Mouse (Mus musculus): Measurements from ENCODE around the gene Dgkz.
A peak's percentile ranks its signal among the peaks of the same experiment; 100 is the strongest.

The Dgkz gene

GRCm38 (mm10) chr2:91916346-91916977 lies 59.2 kb downstream of the Dgkz start:
- no peak for DNase-seq

GRCm38 (mm10) chr2:91913328-91914110 lies 62.1 kb downstream of the Dgkz start:
- DNase-seq = no peak

GRCm38 (mm10) chr2:91912616-91913015 lies 63.0 kb downstream of the Dgkz start:
- DNase-seq = no peak

GRCm38 (mm10) chr2:91906141-91906540 lies 69.5 kb downstream of the Dgkz start:
- DNase-seq = no peak

GRCm38 (mm10) chr2:91904618-91905307 lies 70.9 kb downstream of the Dgkz start:
- DNase-seq = peak; percentile 55 to 63

- DNase-seq = no peak
Observed at GRCm38 (mm10) chr2:91903171-91903925, 72.3 kb downstream of the Dgkz start.

GRCm38 (mm10) chr2:91902336-91902735 lies 73.3 kb downstream of the Dgkz start:
- DNase-seq = peak; percentile 62 to 81

GRCm38 (mm10) chr2:91900431-91900830 lies 75.2 kb downstream of the Dgkz start:
- no peak for DNase-seq

- DNase-seq = no peak
Observed at GRCm38 (mm10) chr2:91899141-91899540, 76.5 kb downstream of the Dgkz start.

- DNase-seq = no peak
Observed at GRCm38 (mm10) chr2:91897968-91898367, 77.7 kb downstream of the Dgkz start.

GRCm38 (mm10) chr2:91895401-91895800 lies 80.3 kb downstream of the Dgkz start:
- no peak for DNase-seq

- DNase-seq = no peak
Observed at GRCm38 (mm10) chr2:91894716-91895115, 80.9 kb downstream of the Dgkz start.

- DNase-seq = no peak
Observed at GRCm38 (mm10) chr2:91884616-91885015, 91.0 kb downstream of the Dgkz start.

- peak; percentile 30 to 58 for DNase-seq
Observed at GRCm38 (mm10) chr2:91883961-91884360, 91.7 kb downstream of the Dgkz start.
